Mouse (Mus musculus) kidney, embryonic 15.5 days (tissue): ENCODE results near the gene Olfr205. TPM values are rescaled to one million over a fixed set of nuclear protein-coding genes. Genes with fewer than 3 reads are reported as not detected.
"Not testable (repeated sequence)": the region's sequence is repeated elsewhere in the genome, so short reads cannot be mapped to it uniquely, and the experiment has no call there.

Source experiments
- ATAC-seq: fragments of 200-750 bp; cut with Nextera tagmentation; replicated peaks from 2 replicates; pipeline ENCODE4 v1.8.0; 2017; ENCODE audit warnings: moderate TSS enrichment; ENCODE audit not compliant: low FRiP score
- H3K27ac ChIP-seq: fragments of 300-500 bp; sonication (generic); 2 replicates; pipeline ENCODE4 v1.5.1; 2015; ENCODE audit warnings: mild to moderate bottlenecking, inconsistent platforms
- H3K27me3 ChIP-seq: fragments of 300-500 bp; sonication (generic); 2 replicates; pipeline ENCODE4 v1.6.1; 2015; ENCODE audit warnings: inconsistent platforms
- H3K36me3 ChIP-seq: fragments of 300-500 bp; sonication (generic); 2 replicates; pipeline ENCODE4 v1.6.1; 2015; ENCODE audit warnings: inconsistent platforms
- H3K4me1 ChIP-seq: fragments of 300-500 bp; sonication (generic); 2 replicates; pipeline ENCODE4 v1.6.1; 2015; ENCODE audit warnings: inconsistent platforms
- H3K4me2 ChIP-seq: fragments of 300-500 bp; sonication (generic); 2 replicates; pipeline ENCODE4 v1.6.1; 2015; ENCODE audit warnings: moderate library complexity, mild to moderate bottlenecking, inconsistent platforms
- H3K4me3 ChIP-seq: fragments of 300-500 bp; sonication (generic); replicated peaks from 2 replicates; pipeline ENCODE4 v1.5.1; 2015; ENCODE audit warnings: mild to moderate bottlenecking, inconsistent platforms
- H3K9ac ChIP-seq: fragments of 300-500 bp; sonication (generic); 2 replicates; pipeline ENCODE4 v1.6.1; 2015; ENCODE audit warnings: mild to moderate bottlenecking, inconsistent platforms
- H3K9me3 ChIP-seq: fragments of 300-500 bp; sonication (generic); replicated peaks from 2 replicates; pipeline ENCODE4 v1.6.1; 2016; ENCODE audit warnings: inconsistent platforms
- WGBS: fragments of 180-500 bp; shearing (Covaris S2); methylation state at CpG from one replicate; pipeline ENCODE4 v1.1.7; 2015; ENCODE audit warnings: mixed read lengths; 5-methylcytosine and 5-hydroxymethylcytosine counted together
- polyA plus RNA-seq: library from polyadenylated mRNA; unstranded; fragments of >200 nt; fragmentation: Nextera tagmentation; extraction: Ambion mirVana; gene quantifications from 2 replicates; pipeline ENCODE4 v1.2.1, GENCODE M21; 2015

The Olfr205 gene
- polyA plus RNA-seq: not detected in 2 replicates

DNA sequence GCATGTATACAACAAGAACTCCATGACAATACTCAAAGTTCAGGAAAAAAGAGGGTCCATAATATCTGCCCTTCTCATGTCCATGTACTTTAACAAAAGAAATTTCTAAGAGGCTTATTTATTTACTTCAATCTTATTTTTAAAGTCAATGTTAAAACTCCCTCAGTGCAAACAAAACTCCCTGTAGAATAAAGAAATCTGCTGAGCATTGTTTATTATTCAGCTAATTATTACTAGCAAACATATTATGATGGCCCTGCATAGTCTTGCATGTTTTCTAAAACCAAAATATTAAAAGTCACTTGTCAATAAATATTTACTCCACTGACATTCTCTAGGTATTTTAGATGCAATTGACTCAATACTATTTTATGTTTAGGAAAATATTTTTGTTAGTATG lies at the start of gene Olfr205:
TSS of gene Olfr205 (minus strand) at position 101 of the 400 bp plus-strand sequence.
- Histone ChIP-seq H3K27ac (no peak within 1 kb of the TSS), H3K36me3 (no peaks in the 10 kb centered on the region), H3K4me3 (no peak within 1 kb of the TSS), H3K4me1 (no peaks in the 10 kb centered on the region), H3K4me2 (no peak within 1 kb of the TSS), H3K27me3 (no peaks in the 10 kb centered on the region), H3K9me3 (no peaks in the 10 kb centered on the region), H3K9ac (no peak within 1 kb of the TSS)
- no peak for ATAC-seq

DNA sequence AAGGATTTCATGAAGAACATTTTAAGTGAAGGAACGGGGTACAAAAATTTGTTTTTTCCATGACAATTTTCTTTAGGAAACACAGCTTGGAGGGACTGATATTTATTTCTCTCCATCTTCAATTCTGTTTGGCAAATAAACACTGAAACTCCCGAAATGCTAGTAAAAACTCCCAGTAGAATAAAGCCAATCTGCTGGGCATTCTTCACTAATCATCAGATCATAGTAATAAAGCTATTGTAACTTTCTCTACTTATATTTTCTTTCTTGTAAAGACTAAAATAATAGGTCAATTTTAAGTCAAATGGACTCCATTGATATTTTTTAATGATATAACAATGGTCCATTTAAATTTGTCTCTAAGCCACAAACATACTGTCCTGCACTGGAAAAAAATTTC lies 33.0 kb upstream of the Olfr205 start, which contains the start of gene Olfr209:
TSS of gene Olfr209 (minus strand) at position 101 of the 400 bp plus-strand sequence.
- ATAC-seq: no peak
- Histone ChIP-seq H3K27ac (no peak within 1 kb of the TSS), H3K4me3 (no peak within 1 kb of the TSS), H3K9ac (no peak within 1 kb of the TSS), H3K4me2 (no peak within 1 kb of the TSS), H3K4me1 (no peaks in the 10 kb centered on the region), H3K36me3 (no peaks in the 10 kb centered on the region), H3K9me3 (no peaks in the 10 kb centered on the region), H3K27me3 (no peaks in the 10 kb centered on the region)
- WGBS: 85% methylated on average over 2 of the region's 2 CpGs

DNA sequence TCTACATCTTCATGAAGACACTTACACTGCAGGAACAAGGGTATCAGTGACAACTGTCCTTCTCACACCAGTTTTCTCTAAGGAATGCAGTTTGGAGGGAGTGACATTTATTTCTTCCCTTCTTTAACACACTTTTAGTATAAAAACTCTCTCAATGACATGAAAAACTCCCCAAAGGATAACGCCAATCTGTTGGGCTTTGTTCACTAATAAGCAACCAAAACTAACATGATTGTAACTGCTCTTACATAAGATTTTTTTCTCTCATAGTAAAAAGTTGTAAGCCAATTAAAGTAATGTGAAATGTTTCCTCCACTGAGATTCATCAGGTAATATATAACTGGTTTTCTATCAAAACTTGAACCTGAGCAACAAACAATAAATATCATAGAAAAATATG lies 18.2 kb upstream of the Olfr205 start, which contains the start of gene Olfr206:
TSS of gene Olfr206 (minus strand) at position 101 of the 400 bp plus-strand sequence.
- no peaks in the 10 kb centered on the region for H3K36me3 ChIP-seq
- H3K27ac ChIP-seq: no peak within 1 kb of the TSS
- H3K9me3 ChIP-seq: no peaks in the 10 kb centered on the region
- H3K9ac ChIP-seq: no peak within 1 kb of the TSS
- 83% methylated on average over 1 of the region's 1 CpGs for WGBS
- no peaks in the 10 kb centered on the region for H3K27me3 ChIP-seq
- no peak within 1 kb of the TSS for H3K4me2 ChIP-seq
- no peaks in the 10 kb centered on the region for H3K4me1 ChIP-seq
- H3K4me3 ChIP-seq: no peak within 1 kb of the TSS
- ATAC-seq: no peak

DNA sequence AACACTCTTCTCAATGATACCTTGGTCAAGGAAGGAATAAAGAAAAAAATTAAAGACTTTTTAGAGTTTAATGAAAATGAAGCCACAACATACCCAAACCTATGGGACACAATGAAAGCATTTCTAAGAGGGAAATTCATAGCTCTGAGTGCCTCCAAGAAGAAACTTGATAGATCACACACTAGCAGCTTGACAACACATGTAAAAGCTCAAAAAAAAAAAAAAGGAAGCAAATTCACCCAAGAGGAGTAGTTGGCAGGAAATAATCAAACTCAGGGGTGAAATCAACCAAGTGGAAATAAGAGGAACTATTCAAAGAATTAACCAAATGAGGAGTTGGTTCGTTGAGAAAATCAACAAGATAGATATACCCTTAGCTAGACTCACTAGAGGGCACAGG lies 7.7 kb downstream of the Olfr205 start:
- not testable (repeated sequence) for H3K27me3 ChIP-seq, H3K9ac ChIP-seq, H3K4me2 ChIP-seq, H3K9me3 ChIP-seq, H3K4me3 ChIP-seq, ATAC-seq, H3K4me1 ChIP-seq, H3K27ac ChIP-seq, H3K36me3 ChIP-seq
- WGBS: 67% methylated on average over 1 of the region's 1 CpGs

DNA sequence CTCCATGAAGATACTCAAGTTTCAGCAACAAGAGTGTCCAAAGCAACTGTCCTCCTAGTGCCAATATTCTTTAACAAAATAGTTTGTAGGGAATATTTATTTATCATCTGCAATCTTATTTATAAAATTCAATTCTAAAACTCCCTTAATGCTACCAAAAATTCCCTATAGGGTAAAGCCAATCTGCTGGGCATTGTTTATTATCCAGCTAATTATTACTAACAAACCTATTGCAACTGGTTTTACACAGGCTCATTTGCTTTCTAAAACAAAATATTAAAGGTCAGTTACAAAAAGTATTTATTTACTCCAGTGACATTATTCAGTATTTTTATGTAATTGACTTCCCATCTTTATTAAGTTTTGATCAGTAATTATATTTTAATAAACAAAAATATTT lies 12.8 kb downstream of the Olfr205 start, which contains the start of gene Olfr204:
TSS of gene Olfr204 (minus strand) at position 101 of the 400 bp plus-strand sequence.
- Histone ChIP-seq H3K4me1 (no peaks in the 10 kb centered on the region), H3K4me3 (no peak within 1 kb of the TSS), H3K9me3 (no peaks in the 10 kb centered on the region), H3K27me3 (no peaks in the 10 kb centered on the region), H3K36me3 (no peaks in the 10 kb centered on the region), H3K9ac (no peak within 1 kb of the TSS), H3K4me2 (no peak within 1 kb of the TSS), H3K27ac (no peak within 1 kb of the TSS)
- no peak for ATAC-seq

DNA sequence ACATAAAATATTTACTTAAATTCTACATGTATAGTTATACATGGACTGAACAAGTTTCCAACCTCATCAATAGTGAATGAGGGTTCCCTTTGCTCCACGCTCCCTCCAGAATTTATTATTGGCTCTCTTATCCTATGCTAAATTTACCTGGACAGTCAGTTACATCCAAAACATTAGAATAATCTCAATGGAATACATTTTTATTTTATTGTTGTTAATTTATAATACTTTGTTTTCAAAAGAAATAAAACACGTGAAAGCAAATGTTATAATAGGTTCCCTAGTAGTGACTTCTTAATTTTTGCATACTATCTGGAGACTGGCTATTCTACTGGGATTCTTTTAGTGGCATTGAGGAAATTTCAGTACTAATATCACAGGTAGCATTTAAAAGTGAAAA lies 32.4 kb downstream of the Olfr205 start, which contains the start of gene Olfr203:
TSS of gene Olfr203 (plus strand) at position 301 of the 400 bp plus-strand sequence.
- 85% methylated on average over 2 of the region's 2 CpGs for WGBS
- no peaks in the 10 kb centered on the region for H3K4me1 ChIP-seq
- no peak for ATAC-seq
- H3K9ac ChIP-seq: no peak within 1 kb of the TSS
- H3K4me3 ChIP-seq: no peak within 1 kb of the TSS
- H3K36me3 ChIP-seq: no peaks in the 10 kb centered on the region
- H3K27me3 ChIP-seq: no peaks in the 10 kb centered on the region
- no peaks in the 10 kb centered on the region for H3K9me3 ChIP-seq
- no peak within 1 kb of the TSS for H3K4me2 ChIP-seq
- no peak within 1 kb of the TSS for H3K27ac ChIP-seq

DNA sequence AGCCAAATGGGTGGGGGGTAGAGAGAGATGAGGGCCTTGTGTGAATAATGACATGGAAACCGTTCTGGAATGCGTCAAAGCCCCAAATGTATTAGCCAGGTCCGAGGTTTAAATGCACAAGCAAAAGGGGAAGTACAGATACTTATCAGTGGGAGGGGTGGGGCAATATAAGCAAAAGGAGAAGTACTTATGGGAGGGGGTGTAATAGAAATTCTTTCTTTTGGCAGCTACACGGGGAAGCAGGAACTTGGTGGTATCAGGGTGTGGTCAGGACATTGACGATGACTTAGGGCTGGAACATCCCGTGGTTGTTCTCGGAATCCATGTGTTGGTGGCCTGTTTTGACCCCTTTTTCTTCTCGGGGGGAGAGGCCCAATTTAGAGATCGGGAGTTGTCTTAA lies 43.4 kb downstream of the Olfr205 start:
- H3K9ac ChIP-seq, ATAC-seq, H3K27ac ChIP-seq, H3K9me3 ChIP-seq, H3K4me2 ChIP-seq, H3K27me3 ChIP-seq, H3K4me3 ChIP-seq, H3K4me1 ChIP-seq, H3K36me3 ChIP-seq: not testable (repeated sequence)
- WGBS: 81% methylated on average over 9 of the region's 9 CpGs

DNA sequence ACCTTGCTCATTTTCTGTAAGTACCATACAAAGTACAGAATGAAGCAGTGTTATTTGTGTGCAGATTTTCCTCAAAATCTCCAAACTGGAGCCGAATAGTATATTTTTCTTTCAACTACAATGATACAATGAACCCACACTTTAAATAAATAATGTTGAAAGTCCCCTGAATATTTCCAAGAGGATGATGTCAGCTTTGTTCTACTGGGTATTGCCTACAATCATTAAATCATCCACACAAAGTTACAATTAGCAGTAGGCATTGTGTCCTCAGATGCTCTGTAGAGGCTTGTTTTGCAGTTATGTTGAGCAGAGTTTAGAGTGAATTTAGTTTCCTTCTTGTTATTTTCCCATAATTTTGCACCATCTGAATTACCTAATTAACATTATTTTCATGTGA lies 44.2 kb downstream of the Olfr205 start, which contains the start of gene Olfr202:
TSS of gene Olfr202 (minus strand) at position 101 of the 400 bp plus-strand sequence.
- Histone ChIP-seq H3K27ac (no peak within 1 kb of the TSS), H3K27me3 (no peaks in the 10 kb centered on the region), H3K9me3 (no peaks in the 10 kb centered on the region), H3K36me3 (no peaks in the 10 kb centered on the region), H3K9ac (no peak within 1 kb of the TSS), H3K4me2 (no peak within 1 kb of the TSS), H3K4me1 (no peaks in the 10 kb centered on the region), H3K4me3 (no peak within 1 kb of the TSS)
- 87% methylated on average over 1 of the region's 1 CpGs for WGBS
- no peak for ATAC-seq

DNA sequence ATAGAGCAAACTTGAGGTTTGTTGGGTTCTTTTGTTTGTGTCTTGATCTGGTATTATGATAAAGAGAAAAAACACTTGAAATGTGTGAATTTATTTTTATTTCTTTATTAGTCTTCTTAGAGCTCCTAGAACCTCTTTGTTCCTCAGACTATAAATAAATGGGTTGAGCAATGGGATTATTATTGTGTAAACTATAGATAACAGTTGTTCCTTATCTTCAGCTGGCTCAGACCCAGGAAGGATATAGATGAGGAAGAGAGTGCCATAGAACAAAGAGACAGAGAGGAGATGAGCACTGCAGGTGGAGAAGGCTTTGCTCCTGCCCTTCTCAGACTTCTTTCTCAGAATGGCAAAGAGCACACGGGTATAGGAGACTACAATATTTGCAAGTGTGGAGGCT lies 47.5 kb downstream of the Olfr205 start:
- Histone ChIP-seq H3K4me1 (no peaks in the 10 kb centered on the region), H3K9ac (no peak overlapping the region), H3K36me3 (no peaks in the 10 kb centered on the region), H3K27me3 (no peaks in the 10 kb centered on the region), H3K9me3 (no peaks in the 10 kb centered on the region), H3K27ac (no peak overlapping the region), H3K4me2 (no peak overlapping the region), H3K4me3 (no peak overlapping the region)
- 71% methylated on average over 1 of the region's 1 CpGs for WGBS
- ATAC-seq: no peak

DNA sequence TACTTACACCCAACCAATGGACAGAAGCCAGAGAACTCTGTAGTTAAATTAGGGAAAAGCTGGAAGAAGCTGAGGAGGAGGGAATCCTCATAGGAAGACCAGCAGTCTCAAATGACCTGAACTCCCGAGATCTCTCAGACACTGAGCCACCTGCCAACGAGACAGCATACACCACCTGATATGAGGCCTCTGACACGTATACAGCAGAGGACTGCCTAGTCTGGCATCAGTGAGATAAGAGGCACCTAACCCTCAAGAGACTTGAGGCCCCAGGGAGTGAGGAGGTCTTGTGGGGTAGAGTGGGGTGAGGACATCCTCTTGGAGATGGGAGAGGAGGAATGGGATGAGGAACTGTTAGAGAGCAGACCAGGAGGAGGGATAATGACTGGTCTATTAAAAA lies 50.4 kb downstream of the Olfr205 start:
- H3K4me1 ChIP-seq: no peaks in the 10 kb centered on the region
- no peak overlapping the region for H3K4me2 ChIP-seq
- H3K27me3 ChIP-seq: no peaks in the 10 kb centered on the region
- H3K27ac ChIP-seq: no peak overlapping the region
- no peak for ATAC-seq
- H3K9me3 ChIP-seq: no peaks in the 10 kb centered on the region
- H3K9ac ChIP-seq: no peak overlapping the region
- no peaks in the 10 kb centered on the region for H3K36me3 ChIP-seq
- H3K4me3 ChIP-seq: no peak overlapping the region
- WGBS: 52% methylated on average over 3 of the region's 3 CpGs

Other genes starting within 250 kb of the Olfr205 start
- gene Olfr191, start 241.3 kb downstream of the Olfr205 start, polyA plus RNA-seq: not detected in 2 replicates
- not detected in 2 replicates for gene Olfr193, start 219.3 kb downstream of the Olfr205 start, polyA plus RNA-seq
- gene Olfr194, start 210.1 kb downstream of the Olfr205 start, polyA plus RNA-seq: not detected in 2 replicates
- 0.06 TPM in 1 of 2 replicates, not detected in the other for gene Olfr195, start 184.1 kb downstream of the Olfr205 start, polyA plus RNA-seq
- gene Olfr196, start 160.7 kb downstream of the Olfr205 start, polyA plus RNA-seq: not detected in 2 replicates
- not detected in 2 replicates for gene Olfr198, start 127.6 kb downstream of the Olfr205 start, polyA plus RNA-seq
- not detected in 2 replicates for gene Olfr199, start 111.4 kb downstream of the Olfr205 start, polyA plus RNA-seq
- not detected in 2 replicates for gene Olfr201, start 58.5 kb downstream of the Olfr205 start, polyA plus RNA-seq
- gene Olfr202, start 44.3 kb downstream of the Olfr205 start, polyA plus RNA-seq: not detected in 2 replicates
- not detected in 2 replicates for gene Olfr203, start 32.3 kb downstream of the Olfr205 start, polyA plus RNA-seq
- not detected in 2 replicates for gene Olfr204, start 12.9 kb downstream of the Olfr205 start, polyA plus RNA-seq
- gene Olfr206, start 18.1 kb upstream of the Olfr205 start, polyA plus RNA-seq: not detected in 2 replicates
- gene Olfr209, start 32.9 kb upstream of the Olfr205 start, polyA plus RNA-seq: not detected in 2 replicates
- not detected in 2 replicates for gene Gabrr3, start 76.2 kb upstream of the Olfr205 start, polyA plus RNA-seq
- gene Riox2, start 140.6 kb upstream of the Olfr205 start, polyA plus RNA-seq: 36.9 and 39.4 TPM in 2 replicates